Mouse (Mus musculus): ENCODE measurements around the gene Rbks. TPM values are rescaled to one million over a fixed set of nuclear protein-coding genes. Genes with fewer than 3 reads are reported as not detected.
A peak's percentile ranks its signal among the peaks of the same experiment; 100 is the strongest.

Rbks gene
- polyA plus RNA-seq, 1 experiment from 2014 or later = 23.4 TPM

- Histone ChIP-seq H3K9me3 (ENCODE audit: low read length) (no peaks in the 10 kb centered on the region), H3K4me3 (ENCODE audit: low read depth, low read length) (no peak overlapping the region), H3K4me1 (ENCODE audit: insufficient read depth) (no peaks in the 10 kb centered on the region), H3K9ac (replicated peaks) (no peak overlapping the region), H3K27ac (ENCODE audit: low read depth) (no peak overlapping the region), H3K36me3 (replicated peaks; ENCODE audit: insufficient read depth, low read length) (peaks cover 3% of the 10 kb centered on the region; the same call in 1 of the 2 replicates), H3K4me2 (ENCODE audit: low read depth, low read length) (no peak overlapping the region), H3K27me3 (ENCODE audit: insufficient read depth, low read length) (no peaks in the 10 kb centered on the region)
- ATAC-seq (no peak), DNase-seq (no peak)
- WGBS (ENCODE audit: insufficient replicate concordance) = 73% methylated on average over 9 of the region's 9 CpGs
- TF ChIP-seq EP300 (IDR thresholded peaks at IDR 0.05; ENCODE audit: low read depth) (no peak), CTCF (IDR thresholded peaks at IDR 0.05; ENCODE audit: low read depth) (no peak)
Measured at GRCm38 (mm10) chr5:31627562-31628526, 69.6 kb downstream of the Rbks start.

DNA sequence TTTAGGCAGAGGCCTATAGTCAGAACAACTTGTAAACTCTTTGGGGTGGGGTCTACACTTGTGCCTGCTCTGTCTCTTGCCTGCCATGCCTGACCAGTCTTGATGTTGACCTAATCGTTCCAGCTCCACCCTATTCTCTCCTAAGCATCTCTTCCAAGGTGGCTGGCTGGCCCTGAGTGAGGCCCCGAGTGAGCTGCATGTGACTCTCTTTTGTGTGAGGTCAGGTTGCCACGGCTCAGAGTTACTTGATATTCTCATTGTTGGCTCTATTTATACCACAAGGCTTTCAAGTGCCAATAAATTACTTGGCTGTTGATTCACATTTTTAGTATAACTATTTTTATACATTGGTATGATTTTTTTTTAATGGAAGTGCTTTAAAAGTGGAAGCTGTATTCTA, 70.3 kb downstream of the Rbks start:
- Histone ChIP-seq H3K4me3 (ENCODE audit: low read depth, low read length) (no peak overlapping the region), H3K4me1 (ENCODE audit: insufficient read depth) (no peaks in the 10 kb centered on the region), H3K9ac (replicated peaks) (no peak overlapping the region), H3K27me3 (ENCODE audit: insufficient read depth, low read length) (no peaks in the 10 kb centered on the region), H3K36me3 (replicated peaks; ENCODE audit: insufficient read depth, low read length) (peaks cover 7% of the 10 kb centered on the region), H3K4me2 (ENCODE audit: low read depth, low read length) (no peak overlapping the region), H3K9me3 (ENCODE audit: low read length) (no peaks in the 10 kb centered on the region), H3K27ac (ENCODE audit: low read depth) (no peak overlapping the region)
- TF ChIP-seq EP300 (IDR thresholded peaks at IDR 0.05; ENCODE audit: low read depth) (no peak), CTCF (IDR thresholded peaks at IDR 0.05; ENCODE audit: low read depth) (no peak)
- WGBS (ENCODE audit: insufficient replicate concordance) = 65% methylated on average over 3 of the region's 3 CpGs
- DNase-seq = no peak
- ATAC-seq = no peak

DNA sequence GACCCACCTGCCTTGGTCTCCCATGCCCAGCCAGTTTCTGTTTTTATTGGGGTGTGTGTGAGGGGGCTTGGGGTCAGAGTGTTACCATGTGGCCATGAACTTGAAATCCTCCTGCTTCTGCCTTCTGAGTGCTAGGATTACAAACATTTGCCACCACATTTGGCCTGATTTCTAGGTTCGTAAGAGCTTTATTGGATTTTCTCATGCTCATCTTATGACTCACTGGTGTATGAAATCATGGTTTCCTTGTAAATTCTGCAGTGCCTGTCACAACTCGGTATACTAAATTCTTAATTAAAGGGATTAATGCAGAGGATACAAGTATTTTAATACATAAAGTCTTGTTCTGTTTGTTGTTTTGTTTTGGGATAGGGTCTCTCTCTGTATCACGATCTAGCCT, 77.1 kb downstream of the Rbks start:
- Histone ChIP-seq H3K4me3 (ENCODE audit: low read depth, low read length) (no peak overlapping the region), H3K4me1 (ENCODE audit: insufficient read depth) (peaks cover 5% of the 10 kb centered on the region), H3K36me3 (replicated peaks; ENCODE audit: insufficient read depth, low read length) (peaks cover 42% of the 10 kb centered on the region), H3K9me3 (ENCODE audit: low read length) (no peaks in the 10 kb centered on the region), H3K27me3 (ENCODE audit: insufficient read depth, low read length) (no peaks in the 10 kb centered on the region), H3K9ac (replicated peaks) (no peak overlapping the region), H3K4me2 (ENCODE audit: low read depth, low read length) (no peak overlapping the region), H3K27ac (ENCODE audit: low read depth) (no peak overlapping the region)
- TF ChIP-seq EP300 (IDR thresholded peaks at IDR 0.05; ENCODE audit: low read depth) (no peak), CTCF (IDR thresholded peaks at IDR 0.05; ENCODE audit: low read depth) (no peak)
- WGBS (ENCODE audit: insufficient replicate concordance) = 94% methylated on average over 3 of the region's 3 CpGs
- no peak for ATAC-seq
- no peak for DNase-seq

DNA sequence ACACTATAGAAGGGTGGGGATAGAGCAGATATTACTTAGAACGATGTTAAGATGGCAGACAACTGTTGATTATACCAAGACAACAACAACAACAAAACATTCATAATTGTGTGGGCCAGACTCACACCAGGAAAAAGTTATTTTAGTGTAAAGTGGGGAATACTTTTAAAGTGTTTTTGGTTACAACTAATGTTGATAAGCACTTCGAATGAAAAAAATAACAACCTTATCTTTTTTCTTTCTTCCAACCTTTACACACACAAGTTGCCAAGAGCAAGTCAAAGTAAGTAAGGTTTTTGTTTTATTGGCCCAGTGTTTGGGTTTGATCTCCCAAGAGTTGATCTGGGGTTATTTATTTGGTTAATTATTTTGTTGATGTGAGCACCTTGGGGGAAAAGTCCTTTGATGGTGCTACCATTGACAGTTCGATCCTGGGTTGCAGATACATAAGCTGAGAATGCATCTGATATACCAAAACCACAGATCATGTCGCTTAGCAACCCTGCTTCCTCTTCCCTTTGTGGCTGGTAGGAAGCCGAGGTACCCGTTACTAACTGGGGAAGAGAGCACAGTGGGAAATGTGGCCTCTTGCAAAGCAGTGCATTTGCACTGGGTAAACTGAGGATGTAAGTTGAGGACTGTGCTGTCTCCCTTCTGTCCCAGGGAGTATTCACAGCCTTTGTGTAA, 82.9 kb downstream of the Rbks start:
- Histone ChIP-seq H3K9me3 (ENCODE audit: low read length) (no peaks in the 10 kb centered on the region), H3K27me3 (ENCODE audit: insufficient read depth, low read length) (no peaks in the 10 kb centered on the region), H3K27ac (ENCODE audit: low read depth) (peak overlapping the region; percentile 89), H3K4me3 (ENCODE audit: low read depth, low read length) (peak overlapping the region; percentile 83), H3K4me2 (ENCODE audit: low read depth, low read length) (peak overlapping the region; percentile 77), H3K4me1 (ENCODE audit: insufficient read depth) (peaks cover 15% of the 10 kb centered on the region), H3K9ac (replicated peaks) (peak overlapping the region; percentile 75), H3K36me3 (replicated peaks; ENCODE audit: insufficient read depth, low read length) (peaks cover 22% of the 10 kb centered on the region)
- 26% methylated on average over 6 of the region's 6 CpGs for WGBS (ENCODE audit: insufficient replicate concordance)
- no peak for DNase-seq
- ATAC-seq = no peak
- no peak for TF ChIP-seq CTCF (IDR thresholded peaks at IDR 0.05; ENCODE audit: low read depth)
- TF ChIP-seq EP300 (IDR thresholded peaks at IDR 0.05; ENCODE audit: low read depth) = no peak

GRCm38 (mm10) chr5:31613852-31614286, 83.6 kb downstream of the Rbks start:
- Histone ChIP-seq H3K9ac (replicated peaks) (peak overlapping the region; percentile 75), H3K9me3 (ENCODE audit: low read length) (no peaks in the 10 kb centered on the region), H3K4me3 (ENCODE audit: low read depth, low read length) (peak overlapping the region; percentile 83), H3K4me2 (ENCODE audit: low read depth, low read length) (peak overlapping the region; percentile 77), H3K27me3 (ENCODE audit: insufficient read depth, low read length) (no peaks in the 10 kb centered on the region), H3K27ac (ENCODE audit: low read depth) (peak overlapping the region; percentile 89), H3K4me1 (ENCODE audit: insufficient read depth) (peaks cover 15% of the 10 kb centered on the region), H3K36me3 (replicated peaks; ENCODE audit: insufficient read depth, low read length) (peaks cover 22% of the 10 kb centered on the region)
- DNase-seq (peak; percentile 88), ATAC-seq (peak; percentile 96)
- WGBS (ENCODE audit: insufficient replicate concordance) = 2% methylated on average over 37 of the region's 37 CpGs
- TF ChIP-seq CTCF (IDR thresholded peaks at IDR 0.05; ENCODE audit: low read depth) = peak; percentile 62
- TF ChIP-seq EP300 (IDR thresholded peaks at IDR 0.05; ENCODE audit: low read depth) = no peak

GRCm38 (mm10) chr5:31611186-31611585, 86.2 kb downstream of the Rbks start:
- TF ChIP-seq CTCF (IDR thresholded peaks at IDR 0.05; ENCODE audit: low read depth) = no peak
- no peak for TF ChIP-seq EP300 (IDR thresholded peaks at IDR 0.05; ENCODE audit: low read depth)
- H3K9me3 ChIP-seq (ENCODE audit: low read length) = no peaks in the 10 kb centered on the region
- H3K27ac ChIP-seq (ENCODE audit: low read depth) = peak overlapping the region; percentile 52; the same call in 1 of the 2 replicates
- H3K27me3 ChIP-seq (ENCODE audit: insufficient read depth, low read length) = no peaks in the 10 kb centered on the region
- H3K4me3 ChIP-seq (ENCODE audit: low read depth, low read length) = no peak overlapping the region
- no peak for ATAC-seq
- H3K9ac ChIP-seq (replicated peaks) = no peak overlapping the region
- DNase-seq = no peak
- H3K4me1 ChIP-seq (ENCODE audit: insufficient read depth) = peaks cover 11% of the 10 kb centered on the region
- no peak overlapping the region for H3K4me2 ChIP-seq (ENCODE audit: low read depth, low read length)
- WGBS (ENCODE audit: insufficient replicate concordance) = 61% methylated on average over 1 of the region's 1 CpGs
- peaks cover 5% of the 10 kb centered on the region for H3K36me3 ChIP-seq (replicated peaks; ENCODE audit: insufficient read depth, low read length)

All from liver, postnatal 0 days (tissue).